Mouse (Mus musculus) T-helper 2 cell (primary cell): Measurements from ENCODE around the gene Bspry.

Experiments used
- in situ Hi-C: fragments of 300-600 bp; cut with MboI, MseI; formaldehyde crosslinking; loops from one replicate; pipeline ENCODE4 v1.15.1; 2025; ENCODE audit warnings: high pct_unique_total_duplicates

The Bspry gene

GRCm38 (mm10) chr4:62480709-62481605, 1.1 kb downstream of the Bspry start:
- in situ Hi-C loops = no loop called here

- in situ Hi-C loops = no loop called here
These were observed 5.1 kb downstream of the Bspry start for GRCm38 (mm10) chr4:62484928-62485327.

- in situ Hi-C loops = no loop called here
These were observed 5.8 kb downstream of the Bspry start for GRCm38 (mm10) chr4:62485450-62486161.

GRCm38 (mm10) chr4:62486162-62486696, 6.4 kb downstream of the Bspry start:
- in situ Hi-C loops = no loop called here

- in situ Hi-C loops = no loop called here
These were observed 7.3 kb downstream of the Bspry start for GRCm38 (mm10) chr4:62487172-62487571.

GRCm38 (mm10) chr4:62487914-62488313, 8.1 kb downstream of the Bspry start:
- in situ Hi-C loops = no loop called here

- in situ Hi-C loops = no loop called here
These were observed 12.8 kb downstream of the Bspry start for GRCm38 (mm10) chr4:62492682-62493081.

- in situ Hi-C loops = no loop called here
These were observed 14.4 kb downstream of the Bspry start for GRCm38 (mm10) chr4:62494230-62494629.

GRCm38 (mm10) chr4:62495946-62496345, 16.1 kb downstream of the Bspry start:
- in situ Hi-C loops = no loop called here

- in situ Hi-C loops = no loop called here
These were observed 17.0 kb downstream of the Bspry start for GRCm38 (mm10) chr4:62496815-62497214.

- in situ Hi-C loops = no loop called here
These were observed 20.9 kb downstream of the Bspry start for GRCm38 (mm10) chr4:62500799-62501198.

- in situ Hi-C loops = no loop called here
These were observed 21.7 kb downstream of the Bspry start for GRCm38 (mm10) chr4:62501534-62501933.

GRCm38 (mm10) chr4:62501964-62502732, 22.3 kb downstream of the Bspry start:
- in situ Hi-C loops = no loop called here

- in situ Hi-C loops = no loop called here
These were observed 23.1 kb downstream of the Bspry start for GRCm38 (mm10) chr4:62502969-62503368.

- in situ Hi-C loops = no loop called here
These were observed 23.6 kb downstream of the Bspry start, which contains the start of gene Hdhd3 for GRCm38 (mm10) chr4:62503374-62503970. Gene Hdhd3 (minus strand): TSS chr4:62503467.

- in situ Hi-C loops = no loop called here
These were observed 26.1 kb downstream of the Bspry start for GRCm38 (mm10) chr4:62505991-62506390.

GRCm38 (mm10) chr4:62506798-62507197, 26.9 kb downstream of the Bspry start:
- in situ Hi-C loops = no loop called here

- in situ Hi-C loops = no loop called here
These were observed 29.0 kb downstream of the Bspry start for GRCm38 (mm10) chr4:62508839-62509238.

GRCm38 (mm10) chr4:62509946-62510345, 30.1 kb downstream of the Bspry start:
- in situ Hi-C loops = loop anchor here (5.0 kb wide), 1 partner anchor 38 kb away; the partner anchor contains the start of gene Wdr31

- in situ Hi-C loops = loop anchor here (5.0 kb wide), 1 partner anchor 42 kb away; the partner anchor contains the start of gene Wdr31
These were observed 34.2 kb downstream of the Bspry start for GRCm38 (mm10) chr4:62513998-62514506.

GRCm38 (mm10) chr4:62514995-62515394, 35.1 kb downstream of the Bspry start:
- in situ Hi-C loops = loop anchor here (5.0 kb wide), 1 partner anchor 43 kb away; the partner anchor contains the start of gene Wdr31
